Mouse (Mus musculus): ENCODE measurements at regions not wholly inside any gene's neighbourhood (a gene's known extent, or its start where the extent isn't known, plus 50 kb on each side); places are given as distances from the start of the nearest gene placed in this dataset.
"Not testable (repeated sequence)": the region's sequence is repeated elsewhere in the genome, so short reads cannot be mapped to it uniquely, and the experiment has no call there.

GRCm38 (mm10) chr10:118052042-118052441 lies 89.6 kb upstream of the Mdm1 start:
- Histone ChIP-seq H3K4me2 (ENCODE audit: low read length) (no peak overlapping the region), H3K36me3 (ENCODE audit: control insufficient read depth, insufficient read depth) (no peaks in the 10 kb centered on the region), H3K4me1 (replicated peaks; ENCODE audit: control insufficient read depth, insufficient read depth, low read length) (no peaks in the 10 kb centered on the region; the same call in 1 of the 2 replicates), H3K9ac (replicated peaks; ENCODE audit: low read depth, low read length) (no peak overlapping the region), H3K27me3 (replicated peaks; ENCODE audit: control insufficient read depth, insufficient read depth, low read length) (no peaks in the 10 kb centered on the region), H3K9me3 (ENCODE audit: control insufficient read depth, low read length) (no peaks in the 10 kb centered on the region), H3K4me3 (replicated peaks; ENCODE audit: low read length) (no peak overlapping the region), H3K27ac (ENCODE audit: low read length) (no peak overlapping the region)
- WGBS, result 90% methylated on average over 11 of the region's 11 CpGs
- no peak for ATAC-seq

GRCm38 (mm10) chr10:118052477-118052876 lies 89.1 kb upstream of the Mdm1 start:
- no peaks in the 10 kb centered on the region for H3K27me3 ChIP-seq (replicated peaks; ENCODE audit: control insufficient read depth, insufficient read depth, low read length)
- WGBS, result 83% methylated on average over 12 of the region's 12 CpGs
- no peak overlapping the region for H3K27ac ChIP-seq (ENCODE audit: low read length)
- no peaks in the 10 kb centered on the region; the same call in 1 of the 2 replicates for H3K4me1 ChIP-seq (replicated peaks; ENCODE audit: control insufficient read depth, insufficient read depth, low read length)
- H3K4me3 ChIP-seq (replicated peaks; ENCODE audit: low read length), result no peak overlapping the region
- no peaks in the 10 kb centered on the region for H3K9me3 ChIP-seq (ENCODE audit: control insufficient read depth, low read length)
- no peak for ATAC-seq
- H3K36me3 ChIP-seq (ENCODE audit: control insufficient read depth, insufficient read depth), result no peaks in the 10 kb centered on the region
- no peak overlapping the region for H3K4me2 ChIP-seq (ENCODE audit: low read length)
- H3K9ac ChIP-seq (replicated peaks; ENCODE audit: low read depth, low read length), result no peak overlapping the region

GRCm38 (mm10) chr10:118053037-118053436 lies 88.6 kb upstream of the Mdm1 start:
- Histone ChIP-seq H3K4me3 (replicated peaks; ENCODE audit: low read length) (no peak overlapping the region), H3K4me1 (replicated peaks; ENCODE audit: control insufficient read depth, insufficient read depth, low read length) (no peaks in the 10 kb centered on the region; the same call in 1 of the 2 replicates), H3K27me3 (replicated peaks; ENCODE audit: control insufficient read depth, insufficient read depth, low read length) (no peaks in the 10 kb centered on the region), H3K27ac (ENCODE audit: low read length) (no peak overlapping the region), H3K9ac (replicated peaks; ENCODE audit: low read depth, low read length) (no peak overlapping the region), H3K9me3 (ENCODE audit: control insufficient read depth, low read length) (no peaks in the 10 kb centered on the region), H3K36me3 (ENCODE audit: control insufficient read depth, insufficient read depth) (no peaks in the 10 kb centered on the region), H3K4me2 (ENCODE audit: low read length) (no peak overlapping the region)
- ATAC-seq, result no peak
- 95% methylated on average over 5 of the region's 5 CpGs for WGBS

- 13% methylated on average over 9 of the region's 9 CpGs for WGBS
- H3K9ac ChIP-seq (replicated peaks; ENCODE audit: low read depth, low read length), result peak overlapping the region; percentile 25
- H3K36me3 ChIP-seq (ENCODE audit: control insufficient read depth, insufficient read depth), result no peaks in the 10 kb centered on the region
- H3K4me3 ChIP-seq (replicated peaks; ENCODE audit: low read length), result no peak overlapping the region
- no peaks in the 10 kb centered on the region for H3K27me3 ChIP-seq (replicated peaks; ENCODE audit: control insufficient read depth, insufficient read depth, low read length)
- peak overlapping the region; percentile 32; the same call in 1 of the 2 replicates for H3K4me2 ChIP-seq (ENCODE audit: low read length)
- no peak overlapping the region for H3K27ac ChIP-seq (ENCODE audit: low read length)
- peak; percentile 40; the same call in 1 of the 2 replicates for ATAC-seq
- H3K9me3 ChIP-seq (ENCODE audit: control insufficient read depth, low read length), result no peaks in the 10 kb centered on the region
- H3K4me1 ChIP-seq (replicated peaks; ENCODE audit: control insufficient read depth, insufficient read depth, low read length), result no peaks in the 10 kb centered on the region; the same call in 1 of the 2 replicates
Measured at GRCm38 (mm10) chr10:118056789-118057271, 84.8 kb upstream of the Mdm1 start.

GRCm38 (mm10) chr10:118057516-118057915 lies 84.1 kb upstream of the Mdm1 start:
- ATAC-seq, result 0 out of 2 replicates have a peak, but pooled peaks have one; percentile 26
- Histone ChIP-seq H3K4me1 (replicated peaks; ENCODE audit: control insufficient read depth, insufficient read depth, low read length) (no peaks in the 10 kb centered on the region; the same call in 1 of the 2 replicates), H3K4me2 (ENCODE audit: low read length) (no peak overlapping the region), H3K27ac (ENCODE audit: low read length) (no peak overlapping the region), H3K9me3 (ENCODE audit: control insufficient read depth, low read length) (no peaks in the 10 kb centered on the region), H3K27me3 (replicated peaks; ENCODE audit: control insufficient read depth, insufficient read depth, low read length) (no peaks in the 10 kb centered on the region), H3K4me3 (replicated peaks; ENCODE audit: low read length) (no peak overlapping the region), H3K36me3 (ENCODE audit: control insufficient read depth, insufficient read depth) (no peaks in the 10 kb centered on the region), H3K9ac (replicated peaks; ENCODE audit: low read depth, low read length) (no peak overlapping the region)
- 53% methylated on average over 3 of the region's 3 CpGs for WGBS

GRCm38 (mm10) chr10:118064816-118065216 lies 76.8 kb upstream of the Mdm1 start:
- H3K9me3 ChIP-seq (ENCODE audit: control insufficient read depth, low read length), result no peaks in the 10 kb centered on the region
- no peak for ATAC-seq
- no peak overlapping the region for H3K27ac ChIP-seq (ENCODE audit: low read length)
- WGBS, result 56% methylated on average over 7 of the region's 7 CpGs
- no peaks in the 10 kb centered on the region for H3K4me1 ChIP-seq (replicated peaks; ENCODE audit: control insufficient read depth, insufficient read depth, low read length)
- no peak overlapping the region for H3K9ac ChIP-seq (replicated peaks; ENCODE audit: low read depth, low read length)
- no peaks in the 10 kb centered on the region for H3K27me3 ChIP-seq (replicated peaks; ENCODE audit: control insufficient read depth, insufficient read depth, low read length)
- H3K36me3 ChIP-seq (ENCODE audit: control insufficient read depth, insufficient read depth), result no peaks in the 10 kb centered on the region
- H3K4me3 ChIP-seq (replicated peaks; ENCODE audit: low read length), result no peak overlapping the region
- H3K4me2 ChIP-seq (ENCODE audit: low read length), result no peak overlapping the region

- not testable (repeated sequence) for ATAC-seq; H3K4me2 ChIP-seq (ENCODE audit: low read length); H3K4me3 ChIP-seq (replicated peaks; ENCODE audit: low read length); H3K9ac ChIP-seq (replicated peaks; ENCODE audit: low read depth, low read length); H3K9me3 ChIP-seq (ENCODE audit: control insufficient read depth, low read length); H3K4me1 ChIP-seq (replicated peaks; ENCODE audit: control insufficient read depth, insufficient read depth, low read length); H3K36me3 ChIP-seq (ENCODE audit: control insufficient read depth, insufficient read depth); H3K27me3 ChIP-seq (replicated peaks; ENCODE audit: control insufficient read depth, insufficient read depth, low read length); H3K27ac ChIP-seq (ENCODE audit: low read length)
- WGBS, result 97% methylated on average over 9 of the region's 11 CpGs
Measured at GRCm38 (mm10) chr10:118076341-118076740, 65.3 kb upstream of the Mdm1 start.

- Histone ChIP-seq H3K27ac (ENCODE audit: low read length) (no peak overlapping the region), H3K9ac (replicated peaks; ENCODE audit: low read depth, low read length) (no peak overlapping the region), H3K36me3 (ENCODE audit: control insufficient read depth, insufficient read depth) (no peaks in the 10 kb centered on the region), H3K4me3 (replicated peaks; ENCODE audit: low read length) (no peak overlapping the region), H3K4me2 (ENCODE audit: low read length) (no peak overlapping the region), H3K27me3 (replicated peaks; ENCODE audit: control insufficient read depth, insufficient read depth, low read length) (no peaks in the 10 kb centered on the region), H3K9me3 (ENCODE audit: control insufficient read depth, low read length) (no peaks in the 10 kb centered on the region), H3K4me1 (replicated peaks; ENCODE audit: control insufficient read depth, insufficient read depth, low read length) (no peaks in the 10 kb centered on the region)
- WGBS, result 90% methylated on average over 5 of the region's 5 CpGs
- no peak for ATAC-seq
Measured at GRCm38 (mm10) chr10:118081636-118082166, 59.9 kb upstream of the Mdm1 start.

- no peak overlapping the region for H3K4me3 ChIP-seq (replicated peaks; ENCODE audit: low read length)
- no peaks in the 10 kb centered on the region for H3K36me3 ChIP-seq (ENCODE audit: control insufficient read depth, insufficient read depth)
- H3K4me2 ChIP-seq (ENCODE audit: low read length), result no peak overlapping the region
- no peak overlapping the region for H3K27ac ChIP-seq (ENCODE audit: low read length)
- no peak for ATAC-seq
- H3K9ac ChIP-seq (replicated peaks; ENCODE audit: low read depth, low read length), result no peak overlapping the region
- no peaks in the 10 kb centered on the region for H3K27me3 ChIP-seq (replicated peaks; ENCODE audit: control insufficient read depth, insufficient read depth, low read length)
- H3K4me1 ChIP-seq (replicated peaks; ENCODE audit: control insufficient read depth, insufficient read depth, low read length), result no peaks in the 10 kb centered on the region
- no peaks in the 10 kb centered on the region for H3K9me3 ChIP-seq (ENCODE audit: control insufficient read depth, low read length)
- WGBS, result 92% methylated on average over 13 of the region's 13 CpGs
Measured at GRCm38 (mm10) chr10:118083035-118083720, 58.4 kb upstream of the Mdm1 start.

All from forebrain, embryonic 16.5 days (tissue).